Mouse (Mus musculus): Measurements from ENCODE around the gene Trim58.

DNA sequence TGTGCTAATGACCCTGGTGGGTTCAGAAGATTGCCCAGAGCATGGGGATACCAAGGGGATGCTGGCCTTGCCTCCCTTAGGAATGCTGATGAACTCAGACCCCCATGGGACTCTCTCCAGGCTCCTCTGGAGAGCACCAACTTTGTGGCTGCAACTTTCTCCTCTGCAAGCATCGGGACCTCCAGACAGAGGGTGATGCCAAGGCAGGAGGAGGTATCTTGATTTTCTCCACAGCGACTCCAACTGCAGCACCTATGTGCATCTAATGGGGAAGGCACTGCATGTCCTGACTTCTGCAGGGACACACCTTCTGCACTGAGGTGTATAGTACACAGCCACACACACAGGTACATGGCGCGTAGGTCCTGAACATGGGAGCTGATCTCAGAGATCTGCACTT, 18.3 kb downstream of the Trim58 start, which contains the start of gene Olfr322:
- no peak for TF ChIP-seq CTCF (IDR thresholded peaks at IDR 0.05; ENCODE audit: low read depth)
- no peak for TF ChIP-seq EP300 (optimal IDR thresholded peaks at IDR 0.05)
